Mouse (Mus musculus): ENCODE data around the gene Adgrb3. TPM values are rescaled to one million over a fixed set of nuclear protein-coding genes. Genes with fewer than 3 reads are reported as not detected.
A peak's percentile ranks its signal among the peaks of the same experiment; 100 is the strongest.

Adgrb3 gene
- polyA plus RNA-seq (2012; rRNA removed), result 0.03 and 0.14 TPM in 2 replicates

DNA sequence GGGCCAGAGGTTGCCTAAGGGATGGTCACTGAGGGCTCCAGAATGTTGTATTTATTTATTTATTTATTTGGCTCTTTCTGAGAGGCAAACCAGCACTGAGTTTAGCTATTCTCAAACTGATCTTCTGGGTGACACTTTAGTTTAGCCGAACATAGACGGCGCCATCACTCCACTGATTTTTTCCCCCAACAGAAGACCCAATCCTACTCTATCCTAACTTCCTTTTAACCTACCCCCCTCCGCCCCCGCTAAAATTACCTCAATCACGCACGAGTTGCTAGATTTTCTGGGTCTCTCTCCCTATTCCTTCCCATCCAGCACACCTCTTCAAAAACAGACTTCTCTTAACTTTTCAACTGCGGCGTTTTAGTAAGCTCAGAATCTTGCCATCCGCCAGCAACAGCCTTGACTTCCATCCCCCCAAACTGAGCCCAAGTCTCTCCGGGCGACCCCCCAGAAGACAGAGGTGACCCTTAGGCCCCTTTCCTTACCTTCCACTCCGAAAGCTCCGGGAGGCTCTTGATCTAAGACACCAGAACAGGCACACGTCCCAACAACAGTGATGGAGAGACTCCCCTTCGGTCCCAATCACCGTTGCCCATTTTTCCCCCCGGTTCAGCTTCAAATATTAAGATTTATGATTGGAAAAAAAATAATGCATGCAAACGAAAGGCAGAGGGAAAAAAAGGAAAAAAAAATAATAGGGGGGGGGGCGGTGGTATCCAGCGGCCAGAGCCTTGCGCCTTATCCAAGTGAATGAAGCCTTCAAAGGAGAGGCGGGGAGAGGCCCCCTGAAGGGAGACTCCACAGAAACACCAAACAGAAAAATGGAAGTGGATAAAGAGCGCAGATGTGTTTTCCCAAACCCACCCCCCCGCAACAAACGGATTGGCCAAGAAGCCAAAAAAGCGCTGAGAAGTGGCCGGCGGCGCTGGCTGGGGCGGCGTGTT, at the start of gene Adgrb3:
TSS of gene Adgrb3 (minus strand) at position 737 of the 950 bp plus-strand sequence.
- DNase-seq, result no peak
- no peak for TF ChIP-seq CTCF (conservative IDR thresholded peaks at IDR 0.05; ENCODE audit: insufficient read depth, insufficient read length, low read depth, low read length)
- no peak for TF ChIP-seq POLR2A (IDR thresholded peaks at IDR 0.05; ENCODE audit: low read depth, low read length)
- Histone ChIP-seq H3K36me3 (ENCODE audit: control insufficient read depth, insufficient read depth, low read length) (no peaks in the 10 kb centered on the region), H3K4me3 (ENCODE audit: insufficient read depth, low read depth, low read length) (peak within 1 kb of the TSS; percentile 46), H3K4me1 (ENCODE audit: control insufficient read depth, insufficient read depth, low read length) (no peaks in the 10 kb centered on the region), H3K27me3 (replicated peaks; ENCODE audit: control insufficient read depth, insufficient read depth, low read length) (no peaks in the 10 kb centered on the region; the same call in 1 of the 2 replicates), H3K27ac (ENCODE audit: insufficient read depth, low read depth, low read length) (no peak within 1 kb of the TSS)
- WGBS, result 4% methylated on average over 32 of the region's 32 CpGs

DNA sequence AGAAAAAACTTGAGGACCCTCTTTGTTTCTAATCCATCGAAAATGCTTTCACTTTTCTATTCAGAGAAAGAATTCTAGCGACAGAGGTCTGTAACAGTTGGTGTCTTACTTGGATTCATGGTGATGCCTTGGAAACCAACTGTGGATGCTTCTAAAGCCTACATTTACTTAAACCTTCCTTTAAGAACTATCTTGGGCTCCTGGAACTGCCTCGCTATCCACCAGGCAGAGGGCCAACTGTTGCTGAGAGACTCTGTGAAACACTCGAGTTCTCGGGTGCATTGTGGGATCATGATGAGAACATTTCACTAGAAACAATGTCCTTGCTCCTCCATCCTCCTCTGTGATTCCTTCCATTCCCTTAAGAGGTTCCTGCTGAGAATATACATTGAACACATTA, 48.0 kb upstream of the Adgrb3 start:
- DNase-seq, result no peak
- TF ChIP-seq CTCF (conservative IDR thresholded peaks at IDR 0.05; ENCODE audit: insufficient read depth, insufficient read length, low read depth, low read length), result no peak
- TF ChIP-seq POLR2A (IDR thresholded peaks at IDR 0.05; ENCODE audit: low read depth, low read length), result no peak
- WGBS, result 82% methylated on average over 5 of the region's 5 CpGs
- no peaks in the 10 kb centered on the region for H3K36me3 ChIP-seq (ENCODE audit: control insufficient read depth, insufficient read depth, low read length)
- H3K27me3 ChIP-seq (replicated peaks; ENCODE audit: control insufficient read depth, insufficient read depth, low read length), result no peaks in the 10 kb centered on the region
- H3K4me1 ChIP-seq (ENCODE audit: control insufficient read depth, insufficient read depth, low read length), result no peaks in the 10 kb centered on the region
- no peak overlapping the region for H3K4me3 ChIP-seq (ENCODE audit: insufficient read depth, low read depth, low read length)
- no peak overlapping the region for H3K27ac ChIP-seq (ENCODE audit: insufficient read depth, low read depth, low read length)

DNA sequence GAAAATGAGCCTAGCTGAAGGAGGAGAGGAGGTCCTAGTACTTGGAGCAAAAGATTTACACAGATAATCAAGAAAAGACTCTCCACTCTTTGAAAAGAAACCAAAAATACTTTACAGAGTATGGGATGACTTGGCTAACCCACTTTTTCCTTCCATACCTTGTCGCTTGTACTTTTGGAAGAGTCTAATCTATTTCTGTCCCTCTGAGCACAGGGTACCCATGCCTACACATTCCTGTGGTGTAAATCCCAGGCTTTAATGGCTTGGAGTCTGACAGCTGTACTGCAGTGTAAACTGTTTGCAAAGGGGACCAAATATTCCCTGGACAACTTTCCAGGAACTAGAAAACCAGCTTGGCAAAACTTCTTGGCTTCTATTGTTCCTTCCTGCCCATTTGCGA, 28.0 kb upstream of the Adgrb3 start:
- WGBS, result 83% methylated on average over 2 of the region's 2 CpGs
- H3K4me1 ChIP-seq (ENCODE audit: control insufficient read depth, insufficient read depth, low read length), result no peaks in the 10 kb centered on the region
- H3K36me3 ChIP-seq (ENCODE audit: control insufficient read depth, insufficient read depth, low read length), result no peaks in the 10 kb centered on the region
- no peaks in the 10 kb centered on the region for H3K27me3 ChIP-seq (replicated peaks; ENCODE audit: control insufficient read depth, insufficient read depth, low read length)
- no peak overlapping the region for H3K4me3 ChIP-seq (ENCODE audit: insufficient read depth, low read depth, low read length)
- H3K27ac ChIP-seq (ENCODE audit: insufficient read depth, low read depth, low read length), result no peak overlapping the region
- DNase-seq, result no peak
- TF ChIP-seq POLR2A (IDR thresholded peaks at IDR 0.05; ENCODE audit: low read depth, low read length), result no peak
- no peak for TF ChIP-seq CTCF (conservative IDR thresholded peaks at IDR 0.05; ENCODE audit: insufficient read depth, insufficient read length, low read depth, low read length)

DNA sequence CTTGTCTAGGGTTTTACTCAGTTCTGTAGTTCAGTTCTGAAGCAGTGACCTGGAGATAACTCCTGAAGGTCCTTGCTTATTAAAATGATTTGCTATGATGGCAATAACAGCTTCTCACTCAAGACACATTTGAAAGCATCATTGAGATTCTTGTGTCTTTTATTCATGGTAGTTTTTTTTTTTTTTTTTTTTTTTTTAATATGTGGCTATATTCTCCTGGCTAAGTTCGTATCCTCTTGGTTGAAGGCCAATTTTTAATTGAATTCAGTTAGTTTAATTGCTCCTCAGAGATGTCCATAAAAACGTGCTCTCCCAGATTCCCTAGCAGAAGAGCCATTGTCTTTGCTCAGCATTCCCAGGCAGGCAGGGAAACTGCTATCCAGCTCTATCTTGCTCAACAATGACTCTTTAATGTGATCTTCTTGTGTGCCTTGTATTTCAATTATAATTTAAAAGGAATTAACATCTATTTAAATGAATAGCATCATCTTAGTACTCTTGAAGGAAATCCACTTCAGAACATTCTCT, 25.0 kb upstream of the Adgrb3 start:
- no peaks in the 10 kb centered on the region for H3K4me1 ChIP-seq (ENCODE audit: control insufficient read depth, insufficient read depth, low read length)
- TF ChIP-seq CTCF (conservative IDR thresholded peaks at IDR 0.05; ENCODE audit: insufficient read depth, insufficient read length, low read depth, low read length) (no peak), POLR2A (IDR thresholded peaks at IDR 0.05; ENCODE audit: low read depth, low read length) (no peak)
- DNase-seq, result no peak
- no peak overlapping the region for H3K4me3 ChIP-seq (ENCODE audit: insufficient read depth, low read depth, low read length)
- H3K27me3 ChIP-seq (replicated peaks; ENCODE audit: control insufficient read depth, insufficient read depth, low read length), result no peaks in the 10 kb centered on the region
- WGBS, result 39% methylated on average over 2 of the region's 2 CpGs
- H3K27ac ChIP-seq (ENCODE audit: insufficient read depth, low read depth, low read length), result no peak overlapping the region
- H3K36me3 ChIP-seq (ENCODE audit: control insufficient read depth, insufficient read depth, low read length), result no peaks in the 10 kb centered on the region

DNA sequence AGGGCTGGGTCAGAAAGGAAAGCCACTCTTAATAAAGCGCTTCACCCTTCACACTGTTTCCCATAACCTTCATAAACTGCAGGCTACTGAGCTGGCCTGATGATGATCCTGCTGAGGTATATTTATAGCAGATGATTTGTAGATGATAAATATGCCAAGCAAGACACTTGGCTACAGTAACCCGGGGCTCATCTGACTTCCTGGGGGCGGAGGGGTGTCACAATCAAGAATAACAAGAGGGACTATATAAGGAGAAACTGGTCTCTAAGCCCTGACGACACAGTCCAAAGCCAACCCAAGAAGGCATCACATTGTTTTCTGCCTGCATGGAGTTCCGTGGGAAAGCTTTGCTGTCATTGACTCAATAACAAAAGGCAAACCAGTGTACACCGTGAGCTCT, 2.8 kb upstream of the Adgrb3 start:
- DNase-seq, result no peak
- TF ChIP-seq POLR2A (IDR thresholded peaks at IDR 0.05; ENCODE audit: low read depth, low read length) (no peak), CTCF (conservative IDR thresholded peaks at IDR 0.05; ENCODE audit: insufficient read depth, insufficient read length, low read depth, low read length) (no peak)
- 56% methylated on average over 6 of the region's 6 CpGs for WGBS
- Histone ChIP-seq H3K4me3 (ENCODE audit: insufficient read depth, low read depth, low read length) (no peak overlapping the region), H3K36me3 (ENCODE audit: control insufficient read depth, insufficient read depth, low read length) (no peaks in the 10 kb centered on the region), H3K27me3 (replicated peaks; ENCODE audit: control insufficient read depth, insufficient read depth, low read length) (no peaks in the 10 kb centered on the region; the same call in 1 of the 2 replicates), H3K27ac (ENCODE audit: insufficient read depth, low read depth, low read length) (no peak overlapping the region), H3K4me1 (ENCODE audit: control insufficient read depth, insufficient read depth, low read length) (no peaks in the 10 kb centered on the region)

DNA sequence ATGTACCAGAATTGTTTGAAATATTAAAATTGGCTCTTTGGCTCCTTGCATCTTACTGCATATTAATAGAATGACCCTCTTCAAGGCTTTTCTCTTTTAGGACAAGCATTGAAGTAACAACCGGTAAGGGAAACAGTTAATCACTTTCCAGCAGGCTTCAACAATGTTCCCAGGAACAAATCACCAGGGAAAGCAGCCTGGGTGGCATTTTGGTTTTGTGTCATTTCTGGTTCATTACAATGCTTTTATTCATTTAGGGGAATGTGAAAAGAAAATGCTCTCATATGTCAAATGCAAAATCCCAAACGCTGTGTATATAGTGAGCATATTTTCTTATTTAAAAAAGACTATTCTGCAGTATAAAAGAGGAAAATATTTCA, 2.0 kb upstream of the Adgrb3 start:
- no peaks in the 10 kb centered on the region; the same call in 1 of the 2 replicates for H3K27me3 ChIP-seq (replicated peaks; ENCODE audit: control insufficient read depth, insufficient read depth, low read length)
- H3K4me1 ChIP-seq (ENCODE audit: control insufficient read depth, insufficient read depth, low read length), result no peaks in the 10 kb centered on the region
- DNase-seq, result no peak
- WGBS, result 49% methylated on average over 2 of the region's 2 CpGs
- no peak overlapping the region for H3K27ac ChIP-seq (ENCODE audit: insufficient read depth, low read depth, low read length)
- no peak for TF ChIP-seq CTCF (conservative IDR thresholded peaks at IDR 0.05; ENCODE audit: insufficient read depth, insufficient read length, low read depth, low read length)
- TF ChIP-seq POLR2A (IDR thresholded peaks at IDR 0.05; ENCODE audit: low read depth, low read length), result no peak
- H3K4me3 ChIP-seq (ENCODE audit: insufficient read depth, low read depth, low read length), result no peak overlapping the region
- H3K36me3 ChIP-seq (ENCODE audit: control insufficient read depth, insufficient read depth, low read length), result no peaks in the 10 kb centered on the region

All from kidney, adult 2 months (tissue).